Mouse (Mus musculus) CH12.LX (cell line): ENCODE results near the gene Kcnj1. TPM values are rescaled to one million over a fixed set of nuclear protein-coding genes. Genes with fewer than 3 reads are reported as not detected.

Source experiments
- DNase-seq: peaks from one replicate; pipeline ENCODE4 v3.0.0-alpha.2; 2013; ENCODE audit errors: extremely low read depth
- H3K27ac ChIP-seq: 2 replicates; pipeline ENCODE4 v1.5.1; 2012; ENCODE audit warnings: low read depth, mild to moderate bottlenecking, control low read depth, moderate library complexity; ENCODE audit not compliant: insufficient read depth
- H3K27me3 ChIP-seq: replicated peaks from 2 replicates; pipeline ENCODE3; 2012; ENCODE audit warnings: inconsistent platforms
- H3K36me3 ChIP-seq, 2 experiments: replicated peaks in 1 of 2; 2 replicates each; pipeline versions ENCODE3 to v1.6.1; 2012; ENCODE audit warnings: inconsistent platforms in 1 of 2, low read length in 1 of 2, mild to moderate bottlenecking in 1 of 2, mixed read lengths in 1 of 2, moderate library complexity in 1 of 2; ENCODE audit not compliant: control insufficient read depth in 1 of 2, insufficient read depth in 1 of 2
- H3K4me1 ChIP-seq, 2 experiments: 2 replicates each; pipeline ENCODE4 v1.6.1; 2012; ENCODE audit warnings: inconsistent platforms in 1 of 2, moderate library complexity in 1 of 2; ENCODE audit not compliant: insufficient read depth in 2 of 2, control insufficient read depth in 1 of 2
- H3K4me2 ChIP-seq: 2 replicates; pipeline ENCODE4 v1.6.1; 2012; ENCODE audit warnings: low read depth, mild to moderate bottlenecking, control low read depth; ENCODE audit not compliant: poor library complexity, insufficient read depth, severe bottlenecking
- H3K4me3 ChIP-seq, 3 experiments: fragments of 150-350 bp in 1 of 3; sonication (generic) in 1 of 3; replicated peaks in 1 of 3; 2 replicates each; pipeline versions ENCODE3 to v1.5.1; 2011 to 2012; ENCODE audit warnings: low read depth in 2 of 3, low read length in 2 of 3, mild to moderate bottlenecking in 2 of 3, moderate library complexity in 2 of 3, control low read depth in 1 of 3, improper control_type of control experiment in 1 of 3, inconsistent platforms in 1 of 3, mixed read lengths in 1 of 3; ENCODE audit not compliant: poor library complexity in 1 of 3
- H3K79me2 ChIP-seq: replicated peaks from 2 replicates; pipeline ENCODE4 v1.6.1; 2012; ENCODE audit warnings: mild to moderate bottlenecking, moderate library complexity; ENCODE audit not compliant: control insufficient read depth, poor library complexity, insufficient read depth, severe bottlenecking; ENCODE audit errors: extremely low read depth
- H3K9ac ChIP-seq: 2 replicates; pipeline ENCODE4 v1.6.1; 2012; ENCODE audit warnings: low read depth, mild to moderate bottlenecking, control low read depth, moderate library complexity; ENCODE audit not compliant: insufficient read depth
- H3K9me3 ChIP-seq: replicated peaks from 2 replicates; pipeline ENCODE3; 2012; ENCODE audit warnings: low read length, inconsistent platforms, mixed read lengths
- BHLHE40 ChIP-seq: IDR thresholded peaks from 2 replicates; pipeline ENCODE4 v1.6.1; 2011; ENCODE audit warnings: mild to moderate bottlenecking, low read depth, low read length, improper control_type of control experiment
- CTCF ChIP-seq, 2 experiments: IDR thresholded peaks in 1 of 2; conservative IDR thresholded peaks in 1 of 2; 2 replicates each; pipeline ENCODE4 v1.5.1; 2011 to 2012; ENCODE audit warnings: low read depth in 2 of 2, low read length in 2 of 2, improper control_type of control experiment in 1 of 2, inconsistent platforms in 1 of 2, mild to moderate bottlenecking in 1 of 2, moderate library complexity in 1 of 2
- EP300 ChIP-seq: IDR thresholded peaks from 2 replicates; pipeline ENCODE4 v1.6.1; 2011; ENCODE audit warnings: low read length, improper control_type of control experiment
- HCFC1 ChIP-seq: IDR thresholded peaks from 2 replicates; pipeline ENCODE4 v1.6.1; 2012; ENCODE audit warnings: low read depth, mild to moderate bottlenecking, inconsistent platforms, low read length, improper control_type of control experiment
- JUN ChIP-seq: IDR thresholded peaks from 2 replicates; pipeline ENCODE4 v1.6.1; 2011; ENCODE audit warnings: low read depth, mild to moderate bottlenecking, low read length, improper control_type of control experiment, moderate library complexity; ENCODE audit not compliant: insufficient read depth
- JUND ChIP-seq: conservative IDR thresholded peaks from 2 replicates; pipeline ENCODE4 v1.6.1; 2011; ENCODE audit warnings: low read depth, low read length, improper control_type of control experiment
- KAT2A ChIP-seq: IDR thresholded peaks from 2 replicates; pipeline ENCODE4 v1.6.1; 2012; ENCODE audit warnings: low read length, improper control_type of control experiment, inconsistent platforms; ENCODE audit not compliant: insufficient replicate concordance
- MAFK ChIP-seq: IDR thresholded peaks from 2 replicates; pipeline ENCODE4 v1.6.1; 2011; ENCODE audit warnings: low read length, improper control_type of control experiment; ENCODE audit not compliant: insufficient replicate concordance
- MAX ChIP-seq: IDR thresholded peaks from 2 replicates; pipeline ENCODE4 v1.6.1; 2011; ENCODE audit warnings: low read length, improper control_type of control experiment
- MAZ ChIP-seq: IDR thresholded peaks from 2 replicates; pipeline ENCODE4 v1.6.1; 2012; ENCODE audit warnings: low read depth, mild to moderate bottlenecking, inconsistent platforms, low read length, improper control_type of control experiment, moderate library complexity
- MEF2A ChIP-seq: IDR thresholded peaks from 2 replicates; pipeline ENCODE4 v1.6.1; 2014; ENCODE audit warnings: low read depth, mild to moderate bottlenecking, inconsistent platforms, low read length, improper control_type of control experiment, borderline replicate concordance
- MXI1 ChIP-seq: IDR thresholded peaks from 2 replicates; pipeline ENCODE4 v1.6.1; 2011; ENCODE audit warnings: mild to moderate bottlenecking, low read depth, low read length, improper control_type of control experiment
- NELFE ChIP-seq: IDR thresholded peaks from 2 replicates; pipeline ENCODE4 v1.6.1; 2011; ENCODE audit warnings: low read depth, low read length, improper control_type of control experiment
- POLR2A ChIP-seq: IDR thresholded peaks from 2 replicates; pipeline ENCODE4 v1.6.1; 2011; ENCODE audit warnings: low read depth, mild to moderate bottlenecking, improper control_type of control experiment, low read length
- POLR2AphosphoS2 ChIP-seq: IDR thresholded peaks from 2 replicates; pipeline ENCODE4 v1.6.1; 2011; ENCODE audit warnings: low read depth, low read length, improper control_type of control experiment
- SIN3A ChIP-seq: IDR thresholded peaks from 2 replicates; pipeline ENCODE4 v1.6.1; 2012; ENCODE audit warnings: low read length, improper control_type of control experiment, inconsistent platforms
- SMC3 ChIP-seq: IDR thresholded peaks from 2 replicates; pipeline ENCODE4 v1.6.1; 2011; ENCODE audit warnings: low read depth, low read length, improper control_type of control experiment
- TCF12 ChIP-seq: IDR thresholded peaks from 2 replicates; pipeline ENCODE4 v1.6.1; 2014; ENCODE audit warnings: low read depth, mild to moderate bottlenecking, inconsistent platforms, low read length, improper control_type of control experiment
- UBTF ChIP-seq: IDR thresholded peaks from 2 replicates; pipeline ENCODE4 v1.6.1; 2012; ENCODE audit warnings: low read depth, mild to moderate bottlenecking, inconsistent platforms, low read length, improper control_type of control experiment, moderate library complexity
- ZC3H11A ChIP-seq: IDR thresholded peaks from 2 replicates; pipeline ENCODE4 v1.6.1; 2012; ENCODE audit warnings: low read depth, mild to moderate bottlenecking, inconsistent platforms, low read length, improper control_type of control experiment
- ZMIZ1 ChIP-seq: IDR thresholded peaks from 2 replicates; pipeline ENCODE4 v1.6.1; 2012; ENCODE audit warnings: low read depth, mild to moderate bottlenecking, inconsistent platforms, low read length, improper control_type of control experiment
- ZNF384 ChIP-seq: IDR thresholded peaks from 2 replicates; pipeline ENCODE4 v1.6.1; 2012; ENCODE audit warnings: low read depth, low read length, improper control_type of control experiment, inconsistent platforms
- dilution Hi-C: fragments of 300-500 bp; cut with MboI; formaldehyde crosslinking; loops from 2 replicates; pipeline ENCODE4 v1.14.3; 2020; ENCODE audit warnings: low sequenced_read_pairs; ENCODE audit not compliant: extremely low pct_unique_long_range_greater_than_20kb, extremely low pct_ligation_motif_present
- in situ Hi-C: fragments of 300-500 bp; cut with MboI; formaldehyde crosslinking; loops from 3 replicates; pipeline ENCODE4 v1.14.3; 2019; ENCODE audit warnings: low sequenced_read_pairs, low pct_ligation_motif_present, low pct_unique_long_range_greater_than_20kb, mixed read lengths
- polyA plus RNA-seq: library from polyadenylated mRNA; unstranded; fragments of >175 nt; gene quantifications from 2 replicates; pipeline ENCODE4 v1.2.1, GENCODE M21; 2012; ENCODE audit warnings: low read depth; ENCODE audit not compliant: insufficient read length
- total RNA-seq, 2 experiments: library from RNA; depleted of rRNA; stranded (reverse); fragments of 300-350 nt in 1 of 2; fragments of >200 nt in 1 of 2; gene quantifications; 2 replicates each; pipeline ENCODE4 v1.2.3; 2012 to 2014

The Kcnj1 gene
- not detected in 2 replicates for total RNA-seq (2012; rRNA removed)
- total RNA-seq (2014; rRNA removed): 0.11 and 0.19 TPM in 2 replicates
- 0.07 and 0.08 TPM in 2 replicates for polyA plus RNA-seq

DNA sequence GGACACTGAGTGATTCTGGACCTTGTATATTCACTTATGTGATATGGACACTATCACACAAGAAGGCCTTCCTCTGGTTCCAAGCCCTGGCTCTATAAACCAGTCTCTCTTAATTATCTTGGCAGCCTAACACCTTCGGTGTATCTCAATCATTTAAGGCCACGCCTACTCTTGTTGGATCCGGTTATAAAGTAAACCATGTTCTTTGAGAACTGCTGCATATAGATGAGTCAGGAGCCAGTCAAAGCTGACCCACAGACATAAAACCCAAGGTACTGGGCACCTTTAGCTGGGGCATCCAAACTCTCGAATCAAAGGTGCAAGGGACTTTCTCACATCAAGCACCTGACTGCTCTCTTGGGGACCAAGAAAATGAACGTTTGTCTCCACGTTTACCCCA, at the start of gene Kcnj1:
Gene Kcnj1, plus strand, starts transcription at position 292 of the 400 bp plus-strand sequence.
- H3K79me2 ChIP-seq: no peaks in the 10 kb centered on the region
- in situ Hi-C loops: no loop called here
- no peak within 1 kb of the TSS for H3K4me2 ChIP-seq
- H3K36me3 ChIP-seq: no peaks in the 10 kb centered on the region
- H3K27me3 ChIP-seq: no peaks in the 10 kb centered on the region
- DNase-seq: no peak
- H3K9me3 ChIP-seq: no peaks in the 10 kb centered on the region
- TF ChIP-seq HCFC1 (no peak), CTCF (conservative IDR thresholded peaks at IDR 0.05 in 1 of 2, IDR thresholded peaks at IDR 0.05 in 1 of 2; ENCODE audit: low read depth in 2 of 2, low read length in 2 of 2) (no peak), EP300 (no peak), MAFK (no peak), TCF12 (no peak), MAZ (no peak)
- dilution Hi-C loops: no loop called here
- H3K9ac ChIP-seq: no peak within 1 kb of the TSS
- peaks cover 15 to 60% of the 10 kb centered on the region in 2 experiments for H3K4me1 ChIP-seq
- H3K27ac ChIP-seq: no peak within 1 kb of the TSS
- H3K4me3 ChIP-seq: no peak within 1 kb of the TSS

DNA sequence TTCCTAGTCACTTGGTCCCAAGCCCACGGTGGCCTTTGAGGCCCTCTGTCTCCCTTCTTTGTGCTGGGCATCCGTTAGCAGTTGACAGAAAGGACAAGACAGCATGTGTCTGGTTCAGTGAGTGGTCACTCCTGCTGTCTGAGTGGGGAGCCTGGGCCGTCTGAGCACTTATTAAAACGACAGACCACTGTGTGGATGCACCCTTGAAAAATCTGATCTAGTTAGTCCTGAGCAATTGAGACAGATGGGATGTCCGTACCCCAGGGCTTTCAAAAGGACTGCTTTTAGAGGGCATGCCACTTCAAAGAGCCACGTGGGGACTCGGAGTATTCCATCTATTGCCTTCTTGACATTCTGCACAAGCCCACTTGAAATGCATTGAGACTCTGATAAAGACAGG, 48.7 kb upstream of the Kcnj1 start:
- Histone ChIP-seq H3K79me2 (no peaks in the 10 kb centered on the region), H3K4me1 (peaks cover 0 to 21% of the 10 kb centered on the region in 2 experiments; a peak in 2 of 4 replicates), H3K4me3 (no peak overlapping the region), H3K9ac (no peak overlapping the region), H3K36me3 (no peaks in the 10 kb centered on the region), H3K27me3 (no peaks in the 10 kb centered on the region), H3K9me3 (no peaks in the 10 kb centered on the region), H3K4me2 (no peak overlapping the region), H3K27ac (no peak overlapping the region)
- in situ Hi-C loops (no loop called here), dilution Hi-C loops (no loop called here)
- no peak for DNase-seq
- no peak for TF ChIP-seq JUND
- TF ChIP-seq BHLHE40: no peak
- no peak for TF ChIP-seq UBTF
- TF ChIP-seq MAX: no peak
- no peak for TF ChIP-seq NELFE
- no peak for TF ChIP-seq KAT2A
- no peak for TF ChIP-seq CTCF (conservative IDR thresholded peaks at IDR 0.05 in 1 of 2, IDR thresholded peaks at IDR 0.05 in 1 of 2; ENCODE audit: low read depth in 2 of 2, low read length in 2 of 2)

DNA sequence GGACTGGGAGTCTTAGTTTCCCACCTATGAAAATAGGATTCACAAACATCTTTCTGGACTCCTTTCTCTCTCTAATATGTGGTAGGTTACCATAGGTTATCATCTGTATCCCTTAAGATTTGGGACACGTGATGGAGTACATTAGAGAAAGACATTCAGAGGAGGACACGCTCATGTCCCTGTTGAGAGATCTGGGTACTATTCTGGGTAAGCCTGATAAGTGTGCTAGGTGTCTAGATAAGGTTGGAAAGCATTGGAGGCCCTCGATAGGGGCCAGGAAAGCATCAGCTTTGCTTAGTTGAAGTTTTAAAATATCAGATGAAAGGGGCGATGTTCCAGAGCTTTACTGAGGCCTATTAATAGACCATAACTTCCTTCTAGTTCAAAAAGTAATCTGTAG, 43.5 kb upstream of the Kcnj1 start:
- in situ Hi-C loops: no loop called here
- TF ChIP-seq JUN: no peak
- TF ChIP-seq POLR2A: no peak
- no peak for TF ChIP-seq MXI1
- no peak for TF ChIP-seq MAFK
- no peak for TF ChIP-seq SIN3A
- no peak for TF ChIP-seq ZMIZ1
- TF ChIP-seq UBTF: no peak
- TF ChIP-seq POLR2AphosphoS2: no peak
- TF ChIP-seq MEF2A: no peak
- TF ChIP-seq ZNF384: no peak
- TF ChIP-seq SMC3: no peak
- no peak for TF ChIP-seq ZC3H11A
- TF ChIP-seq, all 38 proteins: peak for 0
- Histone ChIP-seq H3K4me1 (peaks cover 0 to 18% of the 10 kb centered on the region in 2 experiments; a peak in 2 of 4 replicates), H3K79me2 (no peaks in the 10 kb centered on the region), H3K9me3 (peaks cover 2% of the 10 kb centered on the region), H3K4me3 (no peak overlapping the region), H3K27ac (no peak overlapping the region), H3K27me3 (no peaks in the 10 kb centered on the region), H3K9ac (no peak overlapping the region), H3K4me2 (no peak overlapping the region), H3K36me3 (no peaks in the 10 kb centered on the region)
- no peak for DNase-seq
- dilution Hi-C loops: no loop called here
